Mouse (Mus musculus): ENCODE measurements around the gene Oxsr1. TPM values are rescaled to one million over a fixed set of nuclear protein-coding genes. Genes with fewer than 3 reads are reported as not detected.

The Oxsr1 gene
- polyA plus RNA-seq, 1 experiment, result 16.3 TPM

- 0 out of 2 replicates have a peak, but pooled peaks cover 2% of the 10 kb centered on the region for H3K4me1 ChIP-seq (ENCODE audit: control insufficient read depth, insufficient read depth, low read length)
- H3K27me3 ChIP-seq (replicated peaks; ENCODE audit: control insufficient read depth, insufficient read depth, low read length), result no peaks in the 10 kb centered on the region
- H3K27ac ChIP-seq (ENCODE audit: insufficient read depth, low read depth, low read length), result no peak overlapping the region
- WGBS, result 69% methylated on average over 3 of the region's 3 CpGs
- no peak overlapping the region for H3K4me3 ChIP-seq (ENCODE audit: insufficient read depth, low read depth, low read length)
- TF ChIP-seq POLR2A (IDR thresholded peaks at IDR 0.05; ENCODE audit: low read depth, low read length) (no peak), CTCF (conservative IDR thresholded peaks at IDR 0.05; ENCODE audit: insufficient read depth, insufficient read length, low read depth, low read length) (no peak)
- no peak for DNase-seq
- no peaks in the 10 kb centered on the region for H3K36me3 ChIP-seq (ENCODE audit: control insufficient read depth, insufficient read depth, low read length)
Observed at GRCm38 (mm10) chr9:119328488-119328887, 6.3 kb upstream of the Oxsr1 start.

DNA sequence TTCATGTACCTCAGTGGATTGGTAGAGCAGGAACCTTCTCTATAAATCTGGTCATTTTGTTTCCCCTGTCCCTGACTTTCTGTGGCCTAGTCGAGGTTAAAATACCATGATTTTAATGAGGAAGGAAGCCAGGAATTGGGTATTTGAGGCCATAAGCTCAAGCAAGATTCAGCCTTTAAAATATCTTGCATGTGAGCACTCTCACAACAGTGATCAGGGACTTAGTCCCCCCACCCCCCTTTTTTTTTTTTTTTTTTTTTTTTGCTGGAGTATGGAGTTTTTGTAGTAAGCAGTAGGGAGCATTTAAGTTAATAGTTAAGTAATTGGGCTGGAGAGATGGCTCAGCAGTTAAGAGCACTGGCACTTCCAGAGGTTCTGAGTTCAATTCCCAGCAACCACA, 1.9 kb upstream of the Oxsr1 start:
- H3K4me1 ChIP-seq (ENCODE audit: control insufficient read depth, insufficient read depth, low read length), result peaks cover 6% of the 10 kb centered on the region; the same call in 1 of the 2 replicates
- TF ChIP-seq CTCF (conservative IDR thresholded peaks at IDR 0.05; ENCODE audit: insufficient read depth, insufficient read length, low read depth, low read length) (no peak), POLR2A (IDR thresholded peaks at IDR 0.05; ENCODE audit: low read depth, low read length) (no peak)
- no peak for DNase-seq
- H3K27ac ChIP-seq (ENCODE audit: insufficient read depth, low read depth, low read length), result no peak overlapping the region
- no peaks in the 10 kb centered on the region for H3K36me3 ChIP-seq (ENCODE audit: control insufficient read depth, insufficient read depth, low read length)
- 57% methylated on average over 1 of the region's 1 CpGs for WGBS
- no peak overlapping the region for H3K4me3 ChIP-seq (ENCODE audit: insufficient read depth, low read depth, low read length)
- no peaks in the 10 kb centered on the region for H3K27me3 ChIP-seq (replicated peaks; ENCODE audit: control insufficient read depth, insufficient read depth, low read length)

DNA sequence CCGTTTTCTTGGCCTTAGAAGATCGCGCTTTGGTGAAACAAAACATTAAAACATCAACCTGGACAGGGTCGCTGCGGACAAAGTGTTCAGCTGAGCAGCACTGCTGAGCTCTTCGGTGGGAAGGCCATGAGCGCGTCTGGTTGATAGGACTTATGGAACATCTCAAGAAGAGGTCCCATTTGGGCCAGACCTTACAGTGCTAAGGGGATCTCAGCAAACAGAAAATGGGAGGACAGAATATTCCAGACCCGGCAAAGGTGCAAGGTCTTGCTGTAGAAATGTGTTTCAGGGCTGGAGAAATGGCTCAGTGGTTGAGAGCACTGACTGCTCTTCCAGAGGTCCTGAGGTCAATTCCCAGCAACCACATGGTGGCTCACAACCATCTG, 1.0 kb upstream of the Oxsr1 start:
- DNase-seq, result no peak
- Histone ChIP-seq H3K36me3 (ENCODE audit: control insufficient read depth, insufficient read depth, low read length) (no peaks in the 10 kb centered on the region), H3K4me1 (ENCODE audit: control insufficient read depth, insufficient read depth, low read length) (peaks cover 6% of the 10 kb centered on the region; the same call in 1 of the 2 replicates), H3K27me3 (replicated peaks; ENCODE audit: control insufficient read depth, insufficient read depth, low read length) (no peaks in the 10 kb centered on the region), H3K27ac (ENCODE audit: insufficient read depth, low read depth, low read length) (peak overlapping the region; percentile 88), H3K4me3 (ENCODE audit: insufficient read depth, low read depth, low read length) (peak overlapping the region; percentile 61)
- WGBS, result 2% methylated on average over 9 of the region's 9 CpGs
- TF ChIP-seq CTCF (conservative IDR thresholded peaks at IDR 0.05; ENCODE audit: insufficient read depth, insufficient read length, low read depth, low read length) (no peak), POLR2A (IDR thresholded peaks at IDR 0.05; ENCODE audit: low read depth, low read length) (no peak)

DNA sequence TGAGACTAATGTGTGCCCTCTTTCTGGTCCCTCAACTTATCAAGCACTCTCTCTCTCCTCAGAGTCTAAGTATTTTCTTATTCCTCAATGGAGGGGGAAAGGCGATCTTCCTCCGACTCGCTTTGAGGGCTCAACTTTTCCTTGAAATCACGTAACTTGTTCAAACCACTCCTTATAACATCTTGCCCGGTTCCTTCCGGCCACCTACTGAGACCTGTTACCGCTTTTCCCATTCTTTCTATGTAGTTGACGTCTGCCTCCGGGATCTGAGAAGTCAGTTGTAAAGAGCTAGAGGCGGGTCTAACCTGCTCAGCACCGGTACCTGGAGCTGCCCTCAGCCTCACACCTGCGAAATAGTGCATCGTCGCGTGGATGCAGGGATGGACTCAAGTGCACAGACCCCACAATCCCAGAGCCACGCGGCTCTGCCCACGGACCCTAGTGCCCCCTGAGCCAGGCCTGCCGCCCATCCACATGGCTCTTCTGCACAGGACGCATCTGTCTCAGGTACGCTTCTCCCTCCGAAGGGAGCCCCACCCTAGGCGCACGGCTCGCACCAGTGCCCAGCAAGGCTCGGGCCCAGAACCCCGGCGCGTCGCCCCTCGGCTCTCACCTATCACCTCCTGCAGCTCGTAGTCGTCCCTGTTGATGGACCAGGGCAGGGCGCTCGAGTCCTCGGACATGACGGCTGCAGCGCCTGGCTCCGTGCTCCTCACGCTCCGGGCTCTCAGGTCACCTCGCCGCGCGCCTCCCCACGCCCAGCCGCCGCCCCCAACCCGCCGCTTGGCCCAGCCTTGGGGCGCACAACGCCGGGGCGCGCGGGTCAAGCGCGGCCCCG, 616 bp downstream of the Oxsr1 start:
- Histone ChIP-seq H3K27ac (ENCODE audit: insufficient read depth, low read depth, low read length) (peak overlapping the region; percentile 100), H3K27me3 (replicated peaks; ENCODE audit: control insufficient read depth, insufficient read depth, low read length) (no peaks in the 10 kb centered on the region), H3K4me1 (ENCODE audit: control insufficient read depth, insufficient read depth, low read length) (peaks cover 6% of the 10 kb centered on the region; the same call in 1 of the 2 replicates), H3K36me3 (ENCODE audit: control insufficient read depth, insufficient read depth, low read length) (no peaks in the 10 kb centered on the region), H3K4me3 (ENCODE audit: insufficient read depth, low read depth, low read length) (peak overlapping the region; percentile 72)
- TF ChIP-seq CTCF (conservative IDR thresholded peaks at IDR 0.05; ENCODE audit: insufficient read depth, insufficient read length, low read depth, low read length) (no peak), POLR2A (IDR thresholded peaks at IDR 0.05; ENCODE audit: low read depth, low read length) (no peak)
- WGBS, result under 1% methylated on average over 59 of the region's 59 CpGs
- peak; percentile 25 for DNase-seq

DNA sequence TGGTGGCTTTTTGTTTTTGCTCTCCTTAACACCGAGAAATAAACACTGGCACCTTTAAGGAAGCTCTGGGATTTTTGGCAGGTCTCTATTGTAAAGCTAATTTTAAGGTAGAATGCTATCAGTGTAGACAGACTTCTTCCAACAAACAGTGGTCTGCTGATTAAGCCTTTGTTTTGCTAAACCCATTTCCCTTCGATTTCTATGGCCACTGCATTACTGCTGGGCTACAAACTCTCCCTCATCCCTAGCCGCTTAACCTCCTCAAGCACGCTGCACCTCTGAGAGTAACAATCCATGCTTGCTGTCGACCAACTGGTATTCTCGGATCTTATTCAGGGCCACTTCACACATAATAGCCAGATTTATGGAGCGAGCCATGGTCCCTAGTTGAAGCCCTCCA, 1.3 kb downstream of the Oxsr1 start:
- peaks cover 4% of the 10 kb centered on the region; the same call in 1 of the 2 replicates for H3K4me1 ChIP-seq (ENCODE audit: control insufficient read depth, insufficient read depth, low read length)
- no peak for TF ChIP-seq CTCF (conservative IDR thresholded peaks at IDR 0.05; ENCODE audit: insufficient read depth, insufficient read length, low read depth, low read length)
- TF ChIP-seq POLR2A (IDR thresholded peaks at IDR 0.05; ENCODE audit: low read depth, low read length), result no peak
- WGBS, result 13% methylated on average over 7 of the region's 7 CpGs
- no peaks in the 10 kb centered on the region for H3K36me3 ChIP-seq (ENCODE audit: control insufficient read depth, insufficient read depth, low read length)
- no peaks in the 10 kb centered on the region for H3K27me3 ChIP-seq (replicated peaks; ENCODE audit: control insufficient read depth, insufficient read depth, low read length)
- peak overlapping the region; percentile 72 for H3K4me3 ChIP-seq (ENCODE audit: insufficient read depth, low read depth, low read length)
- no peak overlapping the region for H3K27ac ChIP-seq (ENCODE audit: insufficient read depth, low read depth, low read length)
- no peak for DNase-seq

GRCm38 (mm10) chr9:119320446-119320845, 1.8 kb downstream of the Oxsr1 start:
- Histone ChIP-seq H3K4me3 (ENCODE audit: insufficient read depth, low read depth, low read length) (no peak overlapping the region), H3K27me3 (replicated peaks; ENCODE audit: control insufficient read depth, insufficient read depth, low read length) (no peaks in the 10 kb centered on the region), H3K36me3 (ENCODE audit: control insufficient read depth, insufficient read depth, low read length) (no peaks in the 10 kb centered on the region), H3K27ac (ENCODE audit: insufficient read depth, low read depth, low read length) (no peak overlapping the region), H3K4me1 (ENCODE audit: control insufficient read depth, insufficient read depth, low read length) (peaks cover 4% of the 10 kb centered on the region; the same call in 1 of the 2 replicates)
- TF ChIP-seq POLR2A (IDR thresholded peaks at IDR 0.05; ENCODE audit: low read depth, low read length), result no peak
- TF ChIP-seq CTCF (conservative IDR thresholded peaks at IDR 0.05; ENCODE audit: insufficient read depth, insufficient read length, low read depth, low read length), result no peak
- WGBS, result 80% methylated on average over 7 of the region's 7 CpGs
- no peak for DNase-seq

DNA sequence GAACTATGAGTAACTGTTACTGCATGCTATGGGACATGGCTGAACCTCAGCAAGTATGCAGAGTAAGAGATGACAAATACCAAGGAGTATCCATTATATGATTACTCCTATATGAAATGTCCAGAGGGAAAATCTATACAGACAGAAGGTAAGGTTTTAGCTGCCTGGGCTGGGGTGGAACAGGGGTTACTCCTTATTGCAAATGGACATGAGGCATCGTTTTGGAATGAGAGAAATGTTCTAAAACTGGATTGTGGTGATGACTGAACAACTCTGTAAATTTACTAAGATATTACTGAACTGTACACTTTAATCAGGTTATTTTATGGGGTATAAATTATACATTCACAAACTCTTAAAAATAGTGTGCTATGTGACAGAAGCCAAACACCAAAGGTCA, 3.3 kb downstream of the Oxsr1 start:
- WGBS, result 74% methylated on average over 1 of the region's 1 CpGs
- no peaks in the 10 kb centered on the region for H3K36me3 ChIP-seq (ENCODE audit: control insufficient read depth, insufficient read depth, low read length)
- DNase-seq, result no peak
- H3K4me3 ChIP-seq (ENCODE audit: insufficient read depth, low read depth, low read length), result no peak overlapping the region
- H3K4me1 ChIP-seq (ENCODE audit: control insufficient read depth, insufficient read depth, low read length), result peaks cover 6% of the 10 kb centered on the region; the same call in 1 of the 2 replicates
- TF ChIP-seq POLR2A (IDR thresholded peaks at IDR 0.05; ENCODE audit: low read depth, low read length), result no peak
- TF ChIP-seq CTCF (conservative IDR thresholded peaks at IDR 0.05; ENCODE audit: insufficient read depth, insufficient read length, low read depth, low read length), result no peak
- no peaks in the 10 kb centered on the region for H3K27me3 ChIP-seq (replicated peaks; ENCODE audit: control insufficient read depth, insufficient read depth, low read length)
- no peak overlapping the region for H3K27ac ChIP-seq (ENCODE audit: insufficient read depth, low read depth, low read length)
